Mouse (Mus musculus) CD4-positive helper T cell, adult 2 months (primary cell): Measurements from ENCODE around the gene Tyw1.

Source experiments
- DNase-seq: peaks from one replicate; pipeline ENCODE4 v3.0.0-alpha.2; 2012; ENCODE audit warnings: low read depth, missing footprints, low spot score

The Tyw1 gene

GRCm38 (mm10) chr5:130255017-130255720, at the start of gene Tyw1, which contains the start of gene Sbds:
TSS of gene Tyw1 (plus strand) at chr5:130255619.
TSS of gene Sbds (minus strand) at chr5:130255530.
- peak; percentile 99 for DNase-seq

GRCm38 (mm10) chr5:130207299-130207698, 48.1 kb upstream of the Tyw1 start:
- DNase-seq = no peak

- DNase-seq = no peak
Observed at GRCm38 (mm10) chr5:130212956-130213355, 42.5 kb upstream of the Tyw1 start.

GRCm38 (mm10) chr5:130216781-130217180, 38.6 kb upstream of the Tyw1 start, which contains the start of gene Tmem248:
TSS of gene Tmem248 (plus strand) at chr5:130217081.
- no peak for DNase-seq

- DNase-seq = no peak
Observed at GRCm38 (mm10) chr5:130217406-130217805, 38.0 kb upstream of the Tyw1 start.

- no peak for DNase-seq
Observed at GRCm38 (mm10) chr5:130218336-130218735, 37.1 kb upstream of the Tyw1 start.

GRCm38 (mm10) chr5:130221316-130221715, 34.1 kb upstream of the Tyw1 start:
- no peak for DNase-seq

DNA sequence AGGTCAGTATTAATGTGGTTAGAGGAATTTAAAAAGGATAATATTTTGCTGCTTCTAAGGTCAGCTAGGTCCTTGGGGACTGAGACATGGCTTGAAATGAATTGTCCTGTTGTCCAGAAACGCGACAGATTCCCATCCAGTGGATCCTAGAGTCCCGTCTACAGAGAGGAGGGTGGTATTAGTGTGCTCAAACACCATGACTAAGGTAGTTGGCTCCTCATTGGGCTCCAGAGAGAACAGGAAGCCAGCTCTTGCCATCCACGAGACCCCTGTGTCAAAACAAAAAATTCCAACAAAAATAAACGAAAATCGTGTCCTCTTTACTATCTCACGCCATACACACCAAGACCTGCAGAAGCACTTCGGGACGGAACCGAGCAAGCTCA, 33.7 kb upstream of the Tyw1 start:
- DNase-seq = no peak

- peak; percentile 93 for DNase-seq
Observed at GRCm38 (mm10) chr5:130222146-130223004, 33.0 kb upstream of the Tyw1 start.

GRCm38 (mm10) chr5:130226790-130227189, 28.6 kb upstream of the Tyw1 start:
- no peak for DNase-seq

GRCm38 (mm10) chr5:130228120-130228519, 27.3 kb upstream of the Tyw1 start:
- no peak for DNase-seq

DNA sequence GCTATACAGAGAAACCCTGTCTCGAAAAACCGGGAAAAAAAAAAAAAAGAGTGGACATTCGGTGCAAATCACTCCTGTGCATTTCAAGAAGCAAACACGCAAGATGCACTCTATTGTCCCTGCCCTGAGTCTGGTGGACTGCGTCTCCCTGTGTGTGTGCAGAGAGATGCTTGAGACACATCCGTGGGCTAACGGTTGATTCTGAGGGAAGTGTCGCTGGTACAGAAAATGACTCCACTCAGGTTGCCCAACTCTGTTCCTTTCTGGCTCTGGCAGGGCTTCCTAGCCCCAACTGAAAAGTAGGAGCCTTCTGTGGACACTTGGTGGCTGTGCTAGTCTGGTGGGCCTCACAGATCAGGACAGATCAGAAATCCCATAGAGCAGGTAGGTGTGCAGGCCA, 19.1 kb upstream of the Tyw1 start:
- no peak for DNase-seq

DNA sequence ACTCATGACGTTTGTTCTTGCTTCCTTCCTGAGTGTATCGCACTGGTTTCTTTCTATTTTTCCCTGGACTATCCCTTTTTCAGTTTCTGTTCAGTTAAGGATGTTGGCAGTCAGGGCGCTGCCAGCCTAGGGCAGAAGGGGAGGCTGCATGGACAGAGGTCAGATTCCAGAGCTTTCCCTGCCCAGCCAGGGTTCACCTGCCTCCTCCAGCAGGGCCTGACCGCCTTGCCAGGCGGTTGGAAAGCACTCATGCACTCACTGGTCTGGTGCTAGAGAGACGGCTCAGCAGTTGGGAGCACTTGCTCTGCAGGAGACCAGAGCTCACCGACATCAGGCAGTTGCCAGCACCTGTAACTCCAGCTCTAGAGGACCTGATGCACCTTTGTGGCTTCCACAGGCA, 16.2 kb upstream of the Tyw1 start:
- DNase-seq = no peak

DNA sequence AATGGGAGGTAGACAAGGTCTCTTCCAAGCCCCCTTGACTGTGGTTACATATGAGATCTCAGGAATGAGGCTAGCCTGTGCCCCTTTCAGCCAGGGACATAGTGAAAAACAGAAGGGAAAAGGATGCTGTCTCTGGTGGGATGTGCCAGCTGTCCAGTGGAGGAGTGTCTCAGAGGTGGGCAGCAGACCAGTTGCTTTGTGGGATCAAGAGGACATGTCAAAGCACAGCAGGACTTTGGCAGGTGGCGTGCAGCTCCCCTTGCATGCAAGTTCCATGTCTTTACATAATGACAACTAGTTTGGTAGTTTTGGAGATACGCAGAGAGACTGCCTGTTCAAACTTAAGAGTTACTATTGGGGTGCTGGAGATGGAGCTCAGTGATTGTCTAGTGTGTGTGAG, 15.6 kb upstream of the Tyw1 start:
- DNase-seq = no peak

GRCm38 (mm10) chr5:130241426-130241825, 14.0 kb upstream of the Tyw1 start:
- no peak for DNase-seq

GRCm38 (mm10) chr5:130247823-130248222, 7.6 kb upstream of the Tyw1 start:
- no peak for DNase-seq

DNA sequence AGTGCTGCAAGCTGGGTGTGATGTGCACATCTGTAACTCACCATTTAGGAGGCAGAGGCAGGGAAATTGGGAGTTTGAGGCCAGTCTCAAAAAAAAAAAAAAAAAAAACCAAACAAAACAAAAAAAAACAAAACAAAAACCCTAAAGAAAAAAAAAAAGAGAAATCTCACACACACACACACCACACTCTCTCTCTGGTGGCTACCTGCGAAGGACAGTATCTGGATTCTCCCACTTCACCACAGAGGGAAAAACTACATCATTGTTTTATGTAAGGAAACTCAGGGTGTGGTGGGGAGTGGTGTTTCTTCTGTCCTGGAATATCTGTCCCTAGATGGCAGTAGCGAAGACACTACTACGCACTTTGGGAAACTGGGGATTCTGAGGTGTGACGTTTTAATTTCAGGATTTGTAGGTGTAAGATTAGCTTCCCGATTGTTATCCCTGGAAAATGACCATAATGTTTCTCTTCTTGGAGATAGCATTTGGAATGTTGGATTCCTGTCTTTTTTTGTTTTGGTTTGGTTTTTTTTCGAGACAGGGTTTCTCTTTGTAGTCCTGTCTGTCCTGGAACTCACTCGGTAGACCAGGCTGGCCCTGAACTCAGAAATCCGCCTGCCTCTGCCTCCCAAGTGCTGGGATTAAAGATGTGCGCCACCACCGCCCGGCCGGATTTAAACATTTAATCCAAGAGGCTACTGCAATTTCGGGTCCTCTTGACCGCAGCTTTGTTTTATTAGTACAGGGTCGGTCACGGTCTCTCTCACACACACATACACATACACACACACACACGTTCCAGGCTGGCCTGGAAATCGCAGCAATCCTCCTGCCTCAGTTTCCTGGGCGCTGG, 1.0 kb upstream of the Tyw1 start:
- DNase-seq = peak; percentile 37

DNA sequence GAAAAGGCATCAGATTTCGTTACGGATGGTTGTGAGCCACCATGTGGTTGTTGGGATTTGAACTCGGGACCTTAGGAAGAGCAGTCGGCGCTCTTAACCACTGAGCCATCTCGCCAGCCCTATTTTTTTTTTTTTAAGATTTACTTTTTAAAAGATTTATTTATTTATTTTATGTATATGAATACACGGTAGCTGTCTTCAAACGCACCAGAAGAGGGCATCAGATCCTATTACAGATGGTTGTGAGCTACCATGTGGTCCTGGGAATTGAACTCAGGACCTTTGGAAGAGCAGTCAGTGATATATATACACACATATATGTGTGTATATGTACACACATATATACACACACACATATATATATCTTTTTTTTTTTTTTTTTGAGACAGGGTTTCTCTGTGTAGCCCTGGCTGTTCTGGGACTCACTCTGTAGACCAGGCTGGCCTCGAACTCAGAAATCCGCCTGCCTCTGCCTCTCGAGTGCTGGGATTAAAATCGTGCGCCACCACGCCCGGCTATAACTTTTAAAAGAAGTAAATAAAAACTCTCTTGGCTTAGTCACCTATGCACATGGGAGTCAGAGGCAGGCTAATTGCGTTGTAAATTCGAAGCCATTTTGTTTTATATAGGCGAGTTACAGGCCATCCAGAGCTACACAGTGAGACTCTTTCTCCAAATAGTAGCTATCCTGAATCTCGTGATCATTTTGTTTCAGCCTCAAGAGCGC, 543 bp downstream of the Tyw1 start:
- peak; percentile 39 for DNase-seq

DNA sequence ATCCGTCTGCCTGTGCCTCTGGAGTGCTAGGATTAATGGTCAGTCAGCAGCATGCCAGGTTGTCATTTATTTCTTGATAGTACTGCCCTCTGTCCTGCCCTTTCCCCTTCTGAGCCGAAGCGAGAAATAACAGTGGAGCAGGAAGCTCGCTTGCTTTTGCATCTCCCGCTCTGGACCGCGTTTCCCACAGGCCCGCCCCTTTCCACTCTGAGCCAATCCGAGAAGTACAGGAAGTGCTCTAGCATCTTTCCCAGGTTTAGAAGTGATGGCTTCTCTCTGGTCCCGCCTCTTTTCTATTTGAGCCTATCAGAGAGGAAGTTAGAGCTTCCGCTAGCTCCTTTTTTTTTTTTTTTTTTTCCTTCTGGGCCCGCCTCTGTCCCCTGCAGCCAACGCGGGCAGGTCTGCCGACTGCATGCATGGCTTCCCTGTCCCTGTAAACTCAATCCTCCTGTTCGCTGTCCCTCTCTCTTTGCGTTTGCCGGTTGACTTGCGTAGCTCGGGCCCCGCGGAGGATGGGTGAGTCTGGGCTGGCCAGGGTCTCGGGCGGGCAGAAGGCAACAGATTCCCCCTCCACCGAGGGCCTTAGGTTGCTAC, 1.4 kb downstream of the Tyw1 start:
- DNase-seq = peak; percentile 97

DNA sequence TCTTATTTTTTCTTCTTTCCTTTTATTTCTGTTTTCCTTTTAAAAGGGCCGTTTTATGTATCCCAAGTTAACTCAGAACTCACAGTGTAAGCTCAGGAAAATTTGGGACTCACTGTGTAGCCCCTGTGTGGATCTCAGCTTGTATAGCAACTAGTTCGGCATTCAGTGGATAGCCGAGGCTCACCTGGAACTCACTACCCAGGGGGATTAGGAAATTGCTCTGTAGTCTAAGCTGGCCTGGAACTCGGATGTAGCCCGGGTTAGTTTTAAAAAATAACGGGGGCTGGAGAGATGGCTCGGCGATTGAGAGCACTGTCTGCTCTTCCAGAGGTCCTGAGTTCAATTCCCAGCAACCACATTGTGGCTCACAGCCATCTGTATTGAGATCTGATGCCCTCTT, 1.9 kb downstream of the Tyw1 start:
- no peak for DNase-seq

GRCm38 (mm10) chr5:130263454-130263853, 8.0 kb downstream of the Tyw1 start:
- DNase-seq = no peak
